Mouse (Mus musculus): ENCODE results near the gene Ripor3. TPM values are rescaled to one million over a fixed set of nuclear protein-coding genes. Genes with fewer than 3 reads are reported as not detected.

Gene Ripor3
- 1.7 and 3.1 TPM in 2 replicates for polyA plus RNA-seq (2012)

GRCm38 (mm10) chr2:168009936-168010668, at the start of gene Ripor3:
Gene Ripor3 (minus strand): TSS chr2:168010618.

GRCm38 (mm10) chr2:167931985-167932726, 78.3 kb downstream of the Ripor3 start, which contains the start of gene Ptpn1:
Gene Ptpn1 (plus strand): TSS chr2:167932057.

Other genes starting within 250 kb of the Ripor3 start
- gene Ptpn1, start 78.6 kb downstream of the Ripor3 start, polyA plus RNA-seq (2012), result 57.7 and 71.8 TPM in 2 replicates
- gene Pard6b, start 70.4 kb upstream of the Ripor3 start, polyA plus RNA-seq (2012), result 0.54 and 1.1 TPM in 2 replicates
- 21.0 and 33.0 TPM in 2 replicates for gene Adnp, start 196.5 kb upstream of the Ripor3 start, polyA plus RNA-seq (2012)
- not detected in 2 replicates for gene Gm20716, start 219.7 kb upstream of the Ripor3 start, polyA plus RNA-seq (2012)
- 66.4 and 75.7 TPM in 2 replicates for gene Dpm1, start 220.0 kb upstream of the Ripor3 start, polyA plus RNA-seq (2012)
- gene Mocs3, start 220.0 kb upstream of the Ripor3 start, polyA plus RNA-seq (2012), result 14.6 and 17.4 TPM in 2 replicates

Data from megakaryocyte-erythroid progenitor cell, adult 5 weeks (primary cell).